In the genomic region with DNA sequence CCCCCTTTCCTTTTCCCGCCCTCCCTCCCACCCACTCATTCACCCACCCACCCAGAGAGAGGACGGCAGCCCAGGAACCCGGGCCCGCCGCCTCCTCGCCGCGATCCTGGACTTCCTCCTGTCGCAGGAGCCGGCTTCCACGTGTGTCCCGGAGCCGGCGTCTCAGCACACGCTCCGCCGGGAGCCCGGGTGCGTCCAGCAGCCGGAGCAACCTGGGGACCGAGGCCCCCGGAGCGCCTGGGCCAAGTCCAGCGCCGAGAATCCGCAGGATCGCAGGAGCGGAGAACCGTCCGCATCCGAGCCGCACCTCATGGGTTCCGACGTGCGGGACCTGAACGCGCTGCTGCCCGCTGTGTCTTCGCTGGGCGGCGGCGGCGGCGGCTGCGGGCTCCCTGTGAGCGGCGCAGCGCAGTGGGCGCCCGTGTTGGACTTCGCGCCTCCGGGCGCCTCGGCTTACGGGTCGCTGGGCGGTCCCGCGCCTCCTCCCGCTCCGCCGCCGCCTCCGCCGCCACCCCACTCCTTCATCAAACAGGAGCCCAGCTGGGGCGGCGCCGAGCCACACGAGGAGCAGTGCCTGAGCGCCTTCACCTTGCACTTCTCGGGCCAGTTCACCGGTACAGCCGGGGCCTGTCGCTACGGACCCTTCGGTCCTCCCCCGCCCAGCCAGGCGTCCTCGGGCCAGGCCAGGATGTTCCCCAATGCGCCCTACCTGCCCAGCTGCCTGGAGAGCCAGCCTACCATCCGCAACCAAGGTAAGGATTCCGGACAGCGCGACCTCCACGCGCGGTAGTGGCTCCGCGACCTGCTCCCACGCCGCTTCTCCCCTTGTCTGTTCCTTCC, we compare ENCODE assay signal across 8 mouse cellular contexts. TPM values are rescaled to one million over a fixed set of nuclear protein-coding genes. Genes with fewer than 3 reads are reported as not detected.
DNase-seq lines count a peak whose midpoint lies in the region; ATAC-seq and TF ChIP-seq lines count a peak whose summit lies in the region.

No protein-coding gene starts in this region.

- intact Hi-C loops in left cerebral cortex, postnatal 10 days (cut with DNase I), result loop anchor here (5.0 kb wide), 2 partner anchors 535 to 550 kb away; no protein-coding TSS in a partner anchor

- H3K4me2 ChIP-seq in hindbrain, embryonic 15.5 days, result peak overlapping the region; percentile 26
- peak overlapping the region; percentile 21 for H3K4me2 ChIP-seq in liver, embryonic 14.5 days (ENCODE audit: low read depth)

- under 1% methylated on average over 83 of the region's 92 CpGs for WGBS in hindbrain, embryonic 15.5 days
- WGBS in liver, embryonic 14.5 days (ENCODE audit: insufficient replicate concordance), result 2% methylated on average over 85 of the region's 92 CpGs

- H3K27ac ChIP-seq in hindbrain, embryonic 15.5 days (replicated peaks), result no peak overlapping the region
- no peak overlapping the region for H3K27ac ChIP-seq in liver, embryonic 14.5 days

- H3K4me3 ChIP-seq in hindbrain, embryonic 15.5 days, result peak overlapping the region; percentile 6; the same call in 1 of the 2 replicates
- peak overlapping the region; percentile 32 to 37 for H3K4me3 ChIP-seq in liver, embryonic 14.5 days (ENCODE audit: insufficient read depth in 1 of 2, low read depth in 2 of 2, low read length in 2 of 2)

- peaks cover 19% of the 10 kb centered on the region; the same call in 1 of the 2 replicates for H3K4me1 ChIP-seq in hindbrain, embryonic 15.5 days (replicated peaks)
- H3K4me1 ChIP-seq in liver, embryonic 14.5 days (replicated peaks; ENCODE audit: control insufficient read depth in 2 of 2, insufficient read depth in 2 of 2, low read length in 1 of 2), result no peaks in the 10 kb centered on the region

- H3K36me3 ChIP-seq in hindbrain, embryonic 15.5 days, result no peaks in the 10 kb centered on the region
- no peaks in the 10 kb centered on the region for H3K36me3 ChIP-seq in liver, embryonic 14.5 days (replicated peaks; ENCODE audit: control insufficient read depth, insufficient read depth, low read depth)

- H3K9me3 ChIP-seq in hindbrain, embryonic 15.5 days, result no peaks in the 10 kb centered on the region
- no peaks in the 10 kb centered on the region for H3K9me3 ChIP-seq in liver, embryonic 14.5 days (ENCODE audit: control insufficient read depth, low read length)

- H3K9ac ChIP-seq in hindbrain, embryonic 15.5 days, result no peak overlapping the region
- H3K9ac ChIP-seq in liver, embryonic 14.5 days (replicated peaks), result no peak overlapping the region

- H3K27me3 ChIP-seq in hindbrain, embryonic 15.5 days, result peaks cover 83% of the 10 kb centered on the region
- H3K27me3 ChIP-seq in liver, embryonic 14.5 days (ENCODE audit: control insufficient read depth, insufficient read depth, low read length), result peaks cover 98% of the 10 kb centered on the region

- peak; percentile 17 for DNase-seq in adrenal gland, adult 2 months
- no peak for DNase-seq in adrenal gland, postnatal 36 days
- DNase-seq in embryo, embryonic 9.5 days (ENCODE audit: extremely low spot score), result peak; percentile 65
- DNase-seq in liver, embryonic 14.5 days (ENCODE audit: low read depth in 3 of 3, low spot score in 3 of 3), result no peak
- no peak for DNase-seq in thymus, postnatal 0 days (ENCODE audit: low spot score)
- no peak for DNase-seq in urinary bladder, adult 18-20 months (ENCODE audit: low spot score in 2 of 2)
- no peak for DNase-seq in left cerebral cortex, postnatal 10 days (ENCODE audit: extremely low spot score in 1 of 2, low spot score in 2 of 2)

- ATAC-seq in hindbrain, embryonic 15.5 days (ENCODE audit: low FRiP score, low read depth), result 0 out of 2 replicates have a peak, but pooled peaks have one; percentile 2
- no peak for ATAC-seq in liver, embryonic 14.5 days (ENCODE audit: insufficient read depth)

- TF ChIP-seq CTCF in liver, embryonic 14.5 days (IDR thresholded peaks at IDR 0.05; ENCODE audit: low read depth), result no peak

- no peak for TF ChIP-seq EP300 in liver, embryonic 14.5 days (IDR thresholded peaks at IDR 0.05; ENCODE audit: low read depth)

RNA-seq across cellular contexts. Expression of gene Wt1, which starts 0.6 kb away (rescaled TPM):
- 1 to 10 TPM; 2.6 to 3.8 TPM for total RNA-seq in adrenal gland, adult 2 months (2021)
- polyA plus RNA-seq in adrenal gland, adult 2 months (2012; rRNA removed), result 5.2 and 6.6 TPM in 2 replicates
- 1 to 10 TPM; 2.5 to 3.5 TPM for total RNA-seq in adrenal gland, postnatal 36 days (2021)
- 0.51 and 1.0 TPM in 2 replicates for polyA plus RNA-seq in hindbrain, embryonic 15.5 days (2015; fragmentation: Nextera tagmentation; extraction: Ambion mirVana)
- polyA plus RNA-seq in liver, embryonic 14.5 days (2012; rRNA removed), result 0.96 and 1.1 TPM in 2 replicates
- polyA plus RNA-seq in liver, embryonic 14.5 days (2014; fragmentation: Nextera tagmentation; extraction: Ambion mirVana), result 0.77 and 1.0 TPM in 2 replicates
- 0.17 and 0.20 TPM in 2 replicates for polyA plus RNA-seq in thymus, postnatal 0 days (2015; fragmentation: Nextera tagmentation; extraction: Ambion mirVana)
- total RNA-seq in left cerebral cortex, postnatal 10 days (2021), result under 1 TPM in 1 of 2 experiments, not detected in 1; 0.18 TPM

RNA-seq across cellular contexts. Expression of gene Gm11060, which starts 35.1 kb away (rescaled TPM):
- total RNA-seq in adrenal gland, adult 2 months (2021), result not detected
- polyA plus RNA-seq in adrenal gland, adult 2 months (2012; rRNA removed), result not detected in 2 replicates
- total RNA-seq in adrenal gland, postnatal 36 days (2021), result not detected
- polyA plus RNA-seq in hindbrain, embryonic 15.5 days (2015; fragmentation: Nextera tagmentation; extraction: Ambion mirVana), result not detected in 2 replicates
- polyA plus RNA-seq in liver, embryonic 14.5 days (2012; rRNA removed), result not detected in 2 replicates
- polyA plus RNA-seq in liver, embryonic 14.5 days (2014; fragmentation: Nextera tagmentation; extraction: Ambion mirVana), result not detected in 2 replicates
- polyA plus RNA-seq in thymus, postnatal 0 days (2015; fragmentation: Nextera tagmentation; extraction: Ambion mirVana), result not detected in 2 replicates
- total RNA-seq in left cerebral cortex, postnatal 10 days (2021), result not detected

Comparison
In these comparisons a context has a peak if more than half of its experiments do, and no peak if none do; other contexts are left out.
1. DNase-seq: peak in adrenal gland, adult 2 months (single experiment) and embryo, embryonic 9.5 days (single experiment); none in adrenal gland, postnatal 36 days (0 of 2), liver, embryonic 14.5 days (0 of 3), thymus, postnatal 0 days (single experiment), urinary bladder, adult 18-20 months (0 of 2) and left cerebral cortex, postnatal 10 days (0 of 2).